ENCODE assay signal across 11 mouse cellular contexts in the genomic region with DNA sequence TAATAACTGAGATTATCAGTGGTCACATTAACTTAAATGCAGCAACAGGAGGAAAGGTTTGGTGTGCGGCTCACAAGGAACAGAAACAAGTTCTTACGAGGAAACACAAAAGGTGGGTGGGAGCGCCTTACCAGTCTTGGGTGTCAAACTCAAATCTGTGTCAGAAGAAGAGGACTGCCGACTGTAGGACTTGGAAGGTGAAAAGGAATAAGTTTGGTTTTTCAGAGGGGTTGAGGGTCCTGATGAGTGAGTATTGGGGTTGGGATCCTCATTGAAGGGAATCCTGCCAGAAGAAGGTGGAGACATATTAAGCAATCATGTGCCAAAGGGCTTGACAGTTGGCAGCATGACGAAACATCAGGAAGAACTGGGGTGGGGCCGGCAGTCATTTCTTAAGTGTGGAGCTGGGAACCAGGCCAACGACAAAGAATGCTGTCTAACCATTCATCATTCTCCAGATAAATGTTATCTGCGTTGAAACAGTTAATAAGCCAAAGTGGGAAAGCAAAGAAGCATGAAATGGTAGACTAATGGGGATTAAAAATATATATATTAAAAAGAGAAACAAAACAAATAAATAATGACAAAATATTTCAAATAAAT. TPM values are rescaled to one million over a fixed set of nuclear protein-coding genes. Genes with fewer than 3 reads are reported as not detected.
DNase-seq lines count a peak whose midpoint lies in the region.
"Had no signal": no experiment of that assay in that cellular context is flagged by ENCODE, and none has a peak within 500 bp of the region (broad histone marks: within the 10 kb centered on the region; RNA-seq: fewer than 3 reads in every experiment).

No protein-coding gene starts in this region.

- peak; percentile 14 for DNase-seq in adrenal gland, adult 8-10 months
- DNase-seq in adrenal gland, postnatal 4 days (ENCODE audit: low spot score in 2 of 2), result no peak
- peak; percentile 31 for DNase-seq in urinary bladder, postnatal 14 days (ENCODE audit: low spot score)
- no peak for DNase-seq in urinary bladder, postnatal 4 days (ENCODE audit: low spot score in 2 of 2)
- peak; percentile 72 to 77 for DNase-seq in lung, adult 18-20 months
- DNase-seq in cerebellum, adult 11 months, result no peak
- no peak for DNase-seq in layer of hippocampus, postnatal 14 days (ENCODE audit: low spot score in 2 of 2)
- no peak for DNase-seq in ovary, adult 18-20 months (ENCODE audit: low spot score)
- DNase-seq: B cell, adult 2 months; cerebellum, adult 9-10 months; layer of hippocampus, adult 9-11 months had no signal

RNA-seq across cellular contexts. Expression of a gene that starts 27.4 kb away (rescaled TPM):
- total RNA-seq in adrenal gland, adult 8-10 months (2022), result 10 to 100 TPM; 18.8 to 47.8 (median 33.3) TPM
- total RNA-seq in adrenal gland, postnatal 4 days (2021), result 10 to 100 TPM; 33.6 to 37.2 TPM
- total RNA-seq in layer of hippocampus, postnatal 14 days (2021), result 10 to 100 TPM; 68.8 to 74.2 TPM

Comparison
In these comparisons a context has a peak if more than half of its experiments do, and no peak if none do; other contexts are left out.
1. DNase-seq: peak in adrenal gland, adult 8-10 months (single experiment), urinary bladder, postnatal 14 days (single experiment) and lung, adult 18-20 months (2 of 2); none in adrenal gland, postnatal 4 days (0 of 2), urinary bladder, postnatal 4 days (0 of 2), cerebellum, adult 11 months (single experiment), layer of hippocampus, postnatal 14 days (0 of 2) and ovary, adult 18-20 months (single experiment).